Mouse (Mus musculus) heart, embryonic 16.5 days (tissue): ENCODE measurements around the gene Dcaf7. TPM values are rescaled to one million over a fixed set of nuclear protein-coding genes. Genes with fewer than 3 reads are reported as not detected.
A peak's percentile ranks its signal among the peaks of the same experiment; 100 is the strongest.
"Not testable (repeated sequence)": the region's sequence is repeated elsewhere in the genome, so short reads cannot be mapped to it uniquely, and the experiment has no call there.

ENCODE experiments used
- ATAC-seq: fragments of 200-750 bp; cut with Nextera tagmentation; replicated peaks from 2 replicates; pipeline ENCODE4 v1.8.0; 2017; ENCODE audit warnings: moderate number of reproducible peaks; ENCODE audit not compliant: insufficient read depth, low FRiP score; ENCODE audit errors: extremely low read depth
- H3K27ac ChIP-seq: fragments of 300-500 bp; sonication (generic); 2 replicates; pipeline ENCODE4 v1.5.1; 2014; ENCODE audit warnings: mild to moderate bottlenecking, low read length, control low read depth, moderate library complexity
- H3K27me3 ChIP-seq: fragments of 300-500 bp; sonication (generic); 2 replicates; pipeline ENCODE4 v1.6.1; 2014; ENCODE audit warnings: low read length, mixed read lengths; ENCODE audit not compliant: control insufficient read depth, insufficient read depth
- H3K36me3 ChIP-seq: fragments of 300-500 bp; sonication (generic); 2 replicates; pipeline ENCODE4 v1.6.1; 2014; ENCODE audit not compliant: control insufficient read depth, insufficient read depth
- H3K4me1 ChIP-seq: fragments of 300-500 bp; sonication (generic); 2 replicates; pipeline ENCODE4 v1.6.1; 2014; ENCODE audit warnings: low read length, mixed read lengths; ENCODE audit not compliant: control insufficient read depth, insufficient read depth
- H3K4me2 ChIP-seq: fragments of 300-500 bp; sonication (generic); 2 replicates; pipeline ENCODE4 v1.6.1; 2014; ENCODE audit warnings: low read depth, mild to moderate bottlenecking, control low read depth, low read length
- H3K4me3 ChIP-seq: fragments of 300-500 bp; sonication (generic); 2 replicates; pipeline ENCODE4 v1.5.1; 2014; ENCODE audit warnings: mild to moderate bottlenecking, control low read depth, low read length
- H3K9ac ChIP-seq: fragments of 300-500 bp; sonication (generic); 2 replicates; pipeline ENCODE4 v1.6.1; 2014; ENCODE audit warnings: low read length, control low read depth
- H3K9me3 ChIP-seq: fragments of 300-500 bp; sonication (generic); replicated peaks from 2 replicates; pipeline ENCODE4 v1.6.1; 2016; ENCODE audit warnings: low read length; ENCODE audit not compliant: control insufficient read depth
- WGBS: fragments of 180-500 bp; shearing (Covaris S2); extraction: QIAGEN DNeasy Blood & Tissue Kit; methylation state at CpG from one replicate; pipeline ENCODE4 v1.1.7; 2014; 5-methylcytosine and 5-hydroxymethylcytosine counted together
- polyA plus RNA-seq: library from polyadenylated mRNA; unstranded; fragments of >200 nt; fragmentation: Nextera tagmentation; extraction: Ambion mirVana; gene quantifications from 2 replicates; pipeline ENCODE4 v1.2.1, GENCODE M21; 2015

The Dcaf7 gene
- polyA plus RNA-seq, 1 experiment from 2014 or later, result 44.6 TPM

- H3K9me3 ChIP-seq, H3K4me1 ChIP-seq, H3K27ac ChIP-seq, H3K27me3 ChIP-seq, H3K36me3 ChIP-seq, ATAC-seq: not testable (repeated sequence)
- H3K4me3 ChIP-seq, result peak overlapping the region; percentile 48
- peak overlapping the region; percentile 43; the same call in 1 of the 2 replicates for H3K4me2 ChIP-seq
- H3K9ac ChIP-seq, result 0 out of 2 replicates have a peak overlapping the region, but pooled peaks have one; percentile 34
- 62% methylated on average over 4 of the region's 25 CpGs for WGBS
These were observed 4.6 kb upstream of the Dcaf7 start for GRCm38 (mm10) chr11:106032074-106032473.

GRCm38 (mm10) chr11:106033491-106033919 lies 3.2 kb upstream of the Dcaf7 start:
- 0 out of 2 replicates have a peak overlapping the region, but pooled peaks have one; percentile 39 for H3K9ac ChIP-seq
- H3K9me3 ChIP-seq, result no peaks in the 10 kb centered on the region
- H3K36me3 ChIP-seq, result no peaks in the 10 kb centered on the region
- H3K27ac ChIP-seq, result peak overlapping the region; percentile 64
- no peaks in the 10 kb centered on the region for H3K27me3 ChIP-seq
- H3K4me2 ChIP-seq, result peak overlapping the region; percentile 51
- peaks cover 12% of the 10 kb centered on the region for H3K4me1 ChIP-seq
- ATAC-seq, result no peak
- peak overlapping the region; percentile 23 for H3K4me3 ChIP-seq
- 35% methylated on average over 11 of the region's 11 CpGs for WGBS

GRCm38 (mm10) chr11:106034986-106035385 lies 1.7 kb upstream of the Dcaf7 start:
- H3K4me3 ChIP-seq, result no peak overlapping the region
- peaks cover 15% of the 10 kb centered on the region for H3K4me1 ChIP-seq
- ATAC-seq, result no peak
- H3K27me3 ChIP-seq, result no peaks in the 10 kb centered on the region
- H3K4me2 ChIP-seq, result no peak overlapping the region
- H3K36me3 ChIP-seq, result no peaks in the 10 kb centered on the region
- H3K27ac ChIP-seq, result no peak overlapping the region
- no peaks in the 10 kb centered on the region for H3K9me3 ChIP-seq
- H3K9ac ChIP-seq, result no peak overlapping the region
- WGBS, result 75% methylated on average over 9 of the region's 9 CpGs

- WGBS, result 0% methylated on average over 13 of the region's 13 CpGs
- H3K27me3 ChIP-seq, result no peaks in the 10 kb centered on the region
- H3K9ac ChIP-seq, result peak overlapping the region; percentile 92
- H3K27ac ChIP-seq, result peak overlapping the region; percentile 90
- peaks cover 15% of the 10 kb centered on the region for H3K4me1 ChIP-seq
- peak overlapping the region; percentile 95 for H3K4me3 ChIP-seq
- no peak for ATAC-seq
- no peaks in the 10 kb centered on the region for H3K36me3 ChIP-seq
- H3K9me3 ChIP-seq, result no peaks in the 10 kb centered on the region
- H3K4me2 ChIP-seq, result peak overlapping the region; percentile 90
These were observed 713 bp downstream of the Dcaf7 start for GRCm38 (mm10) chr11:106037418-106037751.

GRCm38 (mm10) chr11:106044349-106044748 lies 7.7 kb downstream of the Dcaf7 start:
- Histone ChIP-seq H3K9ac (no peak overlapping the region), H3K9me3 (no peaks in the 10 kb centered on the region), H3K4me3 (no peak overlapping the region), H3K27me3 (no peaks in the 10 kb centered on the region), H3K4me1 (0 out of 2 replicates have a peak, but pooled peaks cover 2% of the 10 kb centered on the region), H3K4me2 (no peak overlapping the region), H3K36me3 (peaks cover 15% of the 10 kb centered on the region), H3K27ac (no peak overlapping the region)
- ATAC-seq, result no peak

GRCm38 (mm10) chr11:106045256-106045655 lies 8.6 kb downstream of the Dcaf7 start:
- no peaks in the 10 kb centered on the region for H3K9me3 ChIP-seq
- no peak for ATAC-seq
- no peak overlapping the region for H3K4me2 ChIP-seq
- H3K9ac ChIP-seq, result no peak overlapping the region
- H3K27ac ChIP-seq, result no peak overlapping the region
- H3K4me3 ChIP-seq, result no peak overlapping the region
- WGBS, result 83% methylated on average over 1 of the region's 1 CpGs
- H3K4me1 ChIP-seq, result 0 out of 2 replicates have a peak, but pooled peaks cover 2% of the 10 kb centered on the region
- H3K27me3 ChIP-seq, result no peaks in the 10 kb centered on the region
- H3K36me3 ChIP-seq, result peaks cover 15% of the 10 kb centered on the region

GRCm38 (mm10) chr11:106045780-106046179 lies 9.1 kb downstream of the Dcaf7 start:
- H3K9me3 ChIP-seq, result no peaks in the 10 kb centered on the region
- 95% methylated on average over 3 of the region's 3 CpGs for WGBS
- no peak overlapping the region for H3K9ac ChIP-seq
- H3K36me3 ChIP-seq, result peaks cover 15% of the 10 kb centered on the region
- H3K27me3 ChIP-seq, result no peaks in the 10 kb centered on the region
- ATAC-seq, result no peak
- no peak overlapping the region for H3K4me3 ChIP-seq
- H3K27ac ChIP-seq, result no peak overlapping the region
- 0 out of 2 replicates have a peak, but pooled peaks cover 2% of the 10 kb centered on the region for H3K4me1 ChIP-seq
- no peak overlapping the region for H3K4me2 ChIP-seq

- H3K36me3 ChIP-seq, result peaks cover 23% of the 10 kb centered on the region
- WGBS, result 83% methylated on average over 9 of the region's 9 CpGs
These were observed 9.9 kb downstream of the Dcaf7 start for GRCm38 (mm10) chr11:106046584-106046983.

GRCm38 (mm10) chr11:106053921-106054320 lies 17.2 kb downstream of the Dcaf7 start:
- no peaks in the 10 kb centered on the region for H3K4me1 ChIP-seq
- H3K27ac ChIP-seq, result no peak overlapping the region
- H3K9me3 ChIP-seq, result no peaks in the 10 kb centered on the region
- 83% methylated on average over 2 of the region's 2 CpGs for WGBS
- H3K4me2 ChIP-seq, result no peak overlapping the region
- ATAC-seq, result no peak
- H3K4me3 ChIP-seq, result no peak overlapping the region
- H3K27me3 ChIP-seq, result no peaks in the 10 kb centered on the region
- H3K9ac ChIP-seq, result no peak overlapping the region
- peaks cover 58% of the 10 kb centered on the region for H3K36me3 ChIP-seq

More at GRCm38 (mm10) chr11:106046584-106046983, 9.9 kb downstream of the Dcaf7 start:
- ATAC-seq, result no peak
- Histone ChIP-seq H3K9ac (no peak overlapping the region), H3K27ac (no peak overlapping the region), H3K4me1 (0 out of 2 replicates have a peak, but pooled peaks cover 2% of the 10 kb centered on the region), H3K4me3 (no peak overlapping the region), H3K27me3 (no peaks in the 10 kb centered on the region), H3K4me2 (no peak overlapping the region), H3K9me3 (no peaks in the 10 kb centered on the region)
